Mouse (Mus musculus) midbrain, postnatal 0 days (tissue): ENCODE measurements at regions not wholly inside any gene's neighbourhood (a gene's known extent, or its start where the extent isn't known, plus 50 kb on each side); places are given as distances from the start of the nearest gene placed in this dataset.

Experiments used
- ATAC-seq: fragments of 200-750 bp; cut with Nextera tagmentation; 2 replicates; pipeline ENCODE4 v1.8.0; 2017; ENCODE audit warnings: moderate number of reproducible peaks, mild to moderate bottlenecking, moderate TSS enrichment, moderate library complexity; ENCODE audit not compliant: low FRiP score
- DNase-seq: peaks from one replicate; pipeline ENCODE4 v3.0.0-alpha.2; 2015; ENCODE audit warnings: low spot score
- H3K27ac ChIP-seq: fragments of 300-500 bp; sonication (generic); 2 replicates; pipeline ENCODE4 v1.5.1; 2014; ENCODE audit warnings: low read depth, mild to moderate bottlenecking, low read length, mixed read lengths
- H3K27me3 ChIP-seq: fragments of 300-500 bp; sonication (generic); 2 replicates; pipeline ENCODE4 v1.6.1; 2014; ENCODE audit warnings: low read length, control low read depth, mixed read lengths; ENCODE audit not compliant: insufficient read depth
- H3K36me3 ChIP-seq: fragments of 300-500 bp; sonication (generic); 2 replicates; pipeline ENCODE4 v1.6.1; 2014; ENCODE audit warnings: low read length, control low read depth, mixed read lengths; ENCODE audit not compliant: insufficient read depth
- H3K4me1 ChIP-seq: fragments of 300-500 bp; sonication (generic); 2 replicates; pipeline ENCODE4 v1.6.1; 2014; ENCODE audit warnings: mild to moderate bottlenecking, control low read depth, antibody characterized with exemption, low read length, mixed read lengths; ENCODE audit not compliant: insufficient read depth
- H3K4me2 ChIP-seq: fragments of 300-500 bp; sonication (generic); 2 replicates; pipeline ENCODE4 v1.6.1; 2014; ENCODE audit warnings: low read depth, mild to moderate bottlenecking, low read length, mixed read lengths; ENCODE audit not compliant: poor library complexity, severe bottlenecking
- H3K4me3 ChIP-seq: fragments of 300-500 bp; sonication (generic); 2 replicates; pipeline ENCODE4 v1.5.1; 2014; ENCODE audit warnings: low read depth, mild to moderate bottlenecking, low read length, moderate library complexity
- H3K9ac ChIP-seq: fragments of 300-500 bp; sonication (generic); replicated peaks from 2 replicates; pipeline ENCODE4 v1.6.1; 2014; ENCODE audit warnings: mild to moderate bottlenecking, low read length, moderate library complexity, mixed read lengths; ENCODE audit not compliant: poor library complexity, severe bottlenecking
- H3K9me3 ChIP-seq: fragments of 300-500 bp; sonication (generic); 2 replicates; pipeline ENCODE4 v1.6.1; 2016; ENCODE audit warnings: low read length, control low read depth
- CTCF ChIP-seq: IDR thresholded peaks from 2 replicates; pipeline ENCODE4 v1.5.1; 2016; ENCODE audit warnings: antibody characterized with exemption, mild to moderate bottlenecking
- WGBS: fragments of 180-500 bp; shearing (Covaris S2); extraction: QIAGEN DNeasy Blood & Tissue Kit; methylation state at CpG from one replicate; pipeline ENCODE4 v1.1.7; 2014; 5-methylcytosine and 5-hydroxymethylcytosine counted together

DNA sequence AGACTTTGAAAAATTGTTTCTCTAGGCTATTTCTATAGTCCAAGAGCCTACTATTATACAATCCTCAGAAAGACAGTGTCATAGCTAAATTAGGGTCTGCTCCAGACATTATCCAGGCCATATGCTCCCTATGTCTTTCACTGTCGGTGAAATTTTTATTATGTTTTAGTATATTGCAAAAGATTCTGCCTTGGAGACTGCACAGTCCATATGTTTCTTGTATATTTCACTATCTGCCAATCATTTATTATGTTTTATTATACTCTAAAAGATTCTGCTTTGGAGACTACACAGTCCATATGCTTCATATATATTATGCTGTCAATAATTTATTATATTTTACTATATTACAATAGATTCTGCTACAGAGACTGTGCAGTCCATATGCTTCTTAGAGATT lies 564.3 kb upstream of the 4931417E11Rik start:
- no peak for TF ChIP-seq CTCF
- Histone ChIP-seq H3K27me3 (no peaks in the 10 kb centered on the region), H3K36me3 (no peaks in the 10 kb centered on the region), H3K4me3 (no peak overlapping the region), H3K4me1 (no peaks in the 10 kb centered on the region), H3K4me2 (no peak overlapping the region), H3K9me3 (no peaks in the 10 kb centered on the region), H3K9ac (no peak overlapping the region), H3K27ac (no peak overlapping the region)
- 80% methylated on average over 1 of the region's 1 CpGs for WGBS
- ATAC-seq: no peak
- no peak for DNase-seq

DNA sequence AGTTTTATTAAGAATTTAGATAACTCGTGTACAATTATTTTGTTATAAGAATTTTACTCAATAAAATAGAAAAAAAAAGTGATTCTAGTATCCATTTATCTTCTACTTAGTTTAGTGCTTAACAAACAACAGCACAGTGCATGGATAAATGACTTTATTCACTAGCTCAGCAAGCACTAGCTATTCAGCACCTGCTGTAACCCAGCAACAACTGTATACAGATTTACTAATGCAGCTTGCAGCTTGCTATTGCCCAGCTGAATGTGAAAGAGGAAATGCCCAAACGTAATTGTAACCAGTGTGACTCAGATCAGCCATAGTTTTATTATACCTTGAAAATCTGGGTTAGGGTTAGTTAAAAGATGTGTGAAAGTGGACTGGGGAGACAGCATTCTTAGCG lies 547.6 kb upstream of the 4931417E11Rik start:
- ATAC-seq: no peak
- H3K27me3 ChIP-seq: no peaks in the 10 kb centered on the region
- H3K4me3 ChIP-seq: no peak overlapping the region
- no peak overlapping the region for H3K4me2 ChIP-seq
- H3K9me3 ChIP-seq: no peaks in the 10 kb centered on the region
- H3K36me3 ChIP-seq: no peaks in the 10 kb centered on the region
- peak; percentile 9 for DNase-seq
- H3K9ac ChIP-seq: no peak overlapping the region
- H3K27ac ChIP-seq: no peak overlapping the region
- 38% methylated on average over 3 of the region's 3 CpGs for WGBS
- TF ChIP-seq CTCF: no peak
- H3K4me1 ChIP-seq: no peaks in the 10 kb centered on the region

DNA sequence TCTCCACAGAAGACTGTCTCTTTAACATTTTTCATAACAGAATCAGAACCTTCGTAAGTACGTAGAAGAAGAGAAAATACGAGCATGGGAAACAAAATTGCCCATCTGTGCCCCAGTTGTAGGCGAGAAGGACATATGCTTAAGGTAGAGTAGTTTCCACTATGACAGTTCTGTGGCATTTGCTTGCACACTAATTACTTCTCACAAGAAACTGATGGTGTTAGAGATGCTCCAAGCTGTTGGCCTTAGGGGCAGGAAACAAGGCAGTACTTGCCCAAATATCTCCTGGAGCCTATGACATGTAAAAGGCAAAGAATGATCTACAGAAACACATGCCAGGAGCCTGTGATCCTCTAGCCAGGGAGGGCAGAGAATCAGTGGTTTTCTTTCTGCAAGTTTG lies 512.3 kb upstream of the 4931417E11Rik start:
- Histone ChIP-seq H3K27me3 (no peaks in the 10 kb centered on the region), H3K27ac (no peak overlapping the region), H3K36me3 (no peaks in the 10 kb centered on the region), H3K9ac (no peak overlapping the region), H3K4me1 (no peaks in the 10 kb centered on the region), H3K4me2 (no peak overlapping the region), H3K4me3 (no peak overlapping the region), H3K9me3 (no peaks in the 10 kb centered on the region)
- WGBS: 88% methylated on average over 4 of the region's 4 CpGs
- ATAC-seq (no peak), DNase-seq (no peak)
- no peak for TF ChIP-seq CTCF

DNA sequence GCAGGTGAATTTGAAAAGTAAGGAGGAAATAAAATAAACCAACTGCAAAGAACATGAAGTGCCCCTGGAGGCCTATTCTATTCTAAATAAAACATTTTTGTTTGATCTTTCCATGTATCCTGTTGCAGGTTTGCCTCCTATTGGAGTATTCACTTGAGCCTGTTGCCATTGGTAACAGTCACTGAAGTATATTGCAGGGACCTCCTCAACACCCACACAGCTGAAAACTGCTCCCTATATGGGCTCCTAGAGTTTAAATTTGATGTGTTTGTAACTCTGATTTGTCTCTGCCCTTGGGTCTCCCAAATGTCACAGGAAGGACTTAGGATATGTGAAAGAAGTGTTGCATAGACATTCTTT lies 480.4 kb upstream of the 4931417E11Rik start:
- Histone ChIP-seq H3K9ac (no peak overlapping the region), H3K27me3 (no peaks in the 10 kb centered on the region), H3K4me3 (no peak overlapping the region), H3K4me2 (no peak overlapping the region), H3K9me3 (no peaks in the 10 kb centered on the region), H3K36me3 (no peaks in the 10 kb centered on the region), H3K4me1 (no peaks in the 10 kb centered on the region), H3K27ac (no peak overlapping the region)
- DNase-seq (peak; percentile 19), ATAC-seq (peak; percentile 73; the same call in 1 of the 2 replicates)
- no peak for TF ChIP-seq CTCF

DNA sequence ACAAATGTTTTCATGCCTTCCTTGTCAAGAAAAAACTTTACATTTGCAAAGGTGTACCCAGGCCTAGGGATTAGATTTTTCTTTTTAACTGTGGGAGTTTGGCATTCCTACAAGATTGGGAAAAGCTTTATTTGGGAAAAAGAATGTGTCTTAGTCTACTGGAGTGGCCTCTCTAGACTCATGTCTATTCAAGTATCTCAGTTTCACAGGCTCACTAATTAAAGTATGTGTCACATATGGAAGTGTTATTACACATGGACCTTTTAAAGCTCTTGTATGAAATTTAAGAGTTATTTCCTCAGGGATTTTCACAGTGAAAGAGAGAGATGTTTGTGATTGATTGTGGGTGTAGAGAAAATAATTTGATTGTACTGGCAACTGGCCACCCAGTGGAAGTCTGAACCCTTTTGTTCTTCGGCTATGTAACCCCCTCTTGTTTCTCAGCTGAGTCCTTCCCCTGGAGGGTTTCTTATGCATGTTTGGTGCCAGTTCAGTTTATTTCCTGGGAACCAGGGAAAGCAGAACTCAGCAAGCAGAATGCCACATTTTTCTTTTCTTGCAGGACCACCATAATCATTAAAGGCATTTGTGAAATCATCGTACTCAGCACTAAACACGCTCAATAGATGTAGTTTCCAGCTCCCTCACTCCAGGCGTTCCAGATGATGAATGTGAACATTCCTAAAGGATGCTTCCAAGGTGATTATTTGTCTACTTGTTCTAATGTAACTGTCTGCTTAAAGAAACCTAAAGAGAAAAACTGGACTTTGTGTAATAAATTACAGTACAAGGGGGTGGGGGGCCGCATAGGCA lies 479.9 kb upstream of the 4931417E11Rik start:
- no peaks in the 10 kb centered on the region for H3K36me3 ChIP-seq
- H3K9me3 ChIP-seq: no peaks in the 10 kb centered on the region
- H3K9ac ChIP-seq: no peak overlapping the region
- no peak for TF ChIP-seq CTCF
- H3K27ac ChIP-seq: no peak overlapping the region
- H3K4me2 ChIP-seq: no peak overlapping the region
- H3K4me1 ChIP-seq: no peaks in the 10 kb centered on the region
- ATAC-seq: no peak
- WGBS: 56% methylated on average over 5 of the region's 5 CpGs
- H3K27me3 ChIP-seq: no peaks in the 10 kb centered on the region
- no peak overlapping the region for H3K4me3 ChIP-seq
- no peak for DNase-seq

DNA sequence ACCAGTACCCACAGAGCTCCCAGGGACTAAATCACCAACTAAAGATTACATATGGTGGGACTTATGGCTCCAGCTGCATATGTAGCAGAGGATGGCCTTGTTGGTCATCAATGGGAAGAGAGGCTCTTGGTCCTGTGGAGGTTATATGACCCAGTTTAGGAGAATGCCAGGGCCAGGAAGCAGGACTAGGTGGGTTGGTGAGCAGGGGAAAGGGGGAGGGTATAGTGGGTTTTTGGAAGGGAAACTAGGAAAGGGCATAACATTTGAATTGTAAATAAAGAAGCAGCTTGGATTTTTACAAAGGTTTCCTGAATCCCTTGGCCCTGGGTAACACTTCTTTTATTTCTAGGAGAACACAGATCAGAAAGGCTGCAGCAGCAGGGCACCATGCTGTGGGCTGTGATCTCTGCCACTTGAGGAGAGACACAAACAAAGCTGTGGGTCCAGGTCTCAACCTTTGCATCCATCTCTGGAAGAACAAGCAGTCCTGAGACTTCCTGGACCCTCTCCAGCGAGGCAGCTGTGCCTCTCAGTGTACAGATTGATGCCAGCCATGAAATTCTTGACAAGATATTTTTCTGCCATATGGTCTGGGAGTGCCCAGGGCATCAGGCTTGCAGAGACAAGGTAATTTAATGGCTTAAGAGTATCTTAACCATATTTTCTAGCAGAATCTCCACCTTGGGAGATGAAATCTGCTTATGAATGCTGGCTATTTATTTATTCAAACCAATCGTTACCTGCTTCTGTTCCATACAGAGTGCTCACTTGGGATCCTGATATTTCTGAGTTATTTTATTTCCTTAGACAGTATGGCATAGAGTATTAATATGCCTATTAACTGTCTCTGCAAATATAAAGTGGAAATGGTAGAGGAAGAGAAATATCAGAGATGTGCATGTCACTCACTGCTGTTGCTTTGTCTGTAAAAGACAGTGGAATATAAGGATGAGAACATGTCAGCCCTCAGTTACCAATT lies 444.2 kb upstream of the 4931417E11Rik start:
- DNase-seq (peak; percentile 86), ATAC-seq (no peak)
- Histone ChIP-seq H3K9me3 (no peaks in the 10 kb centered on the region), H3K4me1 (no peaks in the 10 kb centered on the region), H3K4me2 (no peak overlapping the region), H3K36me3 (no peaks in the 10 kb centered on the region), H3K27ac (no peak overlapping the region), H3K9ac (no peak overlapping the region), H3K27me3 (no peaks in the 10 kb centered on the region), H3K4me3 (no peak overlapping the region)
- TF ChIP-seq CTCF: no peak
- 46% methylated on average over 2 of the region's 2 CpGs for WGBS
